21 mouse cellular contexts compared by ENCODE assay signal in the genomic region with DNA sequence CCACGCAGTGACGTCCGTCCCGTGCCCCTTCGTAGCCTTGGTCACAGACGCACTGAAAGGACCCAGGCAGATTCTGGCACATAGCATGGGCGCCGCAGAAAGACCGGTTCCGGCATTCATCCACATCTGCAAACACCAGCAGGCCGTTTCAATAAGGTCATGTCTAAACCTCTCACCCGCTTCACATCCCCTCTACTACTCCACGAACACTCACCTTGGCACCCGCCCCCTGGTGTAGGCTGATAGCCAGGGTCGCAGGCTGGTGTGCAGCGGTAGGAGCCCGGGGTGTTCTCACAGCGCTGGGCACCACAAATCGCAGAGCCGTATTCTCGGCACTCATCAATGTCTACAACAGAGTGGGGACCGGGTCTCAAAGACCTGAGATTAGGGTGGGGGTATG. TPM values are rescaled to one million over a fixed set of nuclear protein-coding genes. Genes with fewer than 3 reads are reported as not detected.
"Had no signal": no experiment of that assay in that cellular context is flagged by ENCODE, and none has a peak within 500 bp of the region (broad histone marks: within the 10 kb centered on the region; RNA-seq: fewer than 3 reads in every experiment).

No protein-coding gene starts in this region.

- H3K4me3 ChIP-seq: liver, embryonic 15.5 days; lung, embryonic 15.5 days; megakaryocyte, embryonic 14.5 days; midbrain, embryonic 13.5 days; midbrain, embryonic 15.5 days; neural tube, embryonic 12.5 days; stomach, embryonic 15.5 days had no signal

- H3K9me3 ChIP-seq: lung, embryonic 15.5 days; midbrain, embryonic 15.5 days; stomach, embryonic 15.5 days had no signal

- ATAC-seq: liver, postnatal 0 days; lung, postnatal 0 days; midbrain, embryonic 13.5 days; midbrain, embryonic 15.5 days had no signal

- DNase-seq: liver, postnatal 0 days; lung, adult 2 months; lung, postnatal 14 days; lung, postnatal 36 days; right cerebral cortex, postnatal 14 days; thymus, adult 18-20 months; thymus, postnatal 14 days; thymus, postnatal 36 days had no signal

- H3K9ac ChIP-seq: liver, embryonic 15.5 days; liver, postnatal 0 days; lung, embryonic 15.5 days; midbrain, embryonic 13.5 days; midbrain, embryonic 15.5 days; neural tube, embryonic 12.5 days; stomach, embryonic 15.5 days had no signal

- H3K4me1 ChIP-seq: liver, embryonic 15.5 days; lung, embryonic 15.5 days; midbrain, embryonic 15.5 days; stomach, embryonic 15.5 days had no signal

- H3K27ac ChIP-seq: liver, embryonic 15.5 days; lung, embryonic 15.5 days; macrophage; midbrain, embryonic 13.5 days; midbrain, embryonic 15.5 days; neural tube, embryonic 12.5 days; stomach, embryonic 15.5 days had no signal

- H3K27me3 ChIP-seq: lung, embryonic 15.5 days; stomach, embryonic 15.5 days had no signal

- H3K4me2 ChIP-seq: liver, embryonic 15.5 days; lung, embryonic 15.5 days; midbrain, embryonic 11.5 days; midbrain, embryonic 13.5 days; midbrain, embryonic 15.5 days; neural tube, embryonic 12.5 days; stomach, embryonic 15.5 days had no signal

- H3K36me3 ChIP-seq: liver, embryonic 15.5 days; midbrain, embryonic 13.5 days; midbrain, embryonic 15.5 days; neural tube, embryonic 12.5 days had no signal

RNA-seq across cellular contexts. Expression of a gene that starts 18.1 kb away (rescaled TPM):
- polyA plus RNA-seq: macrophage had no signal

RNA-seq across cellular contexts. Expression of a gene that starts 37.8 kb away (rescaled TPM):
- polyA plus RNA-seq: liver, postnatal 0 days; lung, adult 2 months; lung, postnatal 0 days; macrophage; midbrain, embryonic 11.5 days; midbrain, embryonic 13.5 days; midbrain, embryonic 15.5 days; midbrain, postnatal 0 days; neural tube, embryonic 12.5 days; neural tube, embryonic 14.5 days; thymus, postnatal 0 days had no signal
